Mouse (Mus musculus) kidney, embryonic 16.5 days (tissue): ENCODE results near the gene Klk11. TPM values are rescaled to one million over a fixed set of nuclear protein-coding genes. Genes with fewer than 3 reads are reported as not detected.
A peak's percentile ranks its signal among the peaks of the same experiment; 100 is the strongest.

ENCODE experiments used
- ATAC-seq: fragments of 200-750 bp; cut with Nextera tagmentation; 2 replicates; pipeline ENCODE4 v1.8.0; 2017; ENCODE audit warnings: moderate TSS enrichment; ENCODE audit not compliant: low FRiP score, low TSS enrichment
- H3K27ac ChIP-seq: fragments of 300-500 bp; sonication (generic); 2 replicates; pipeline ENCODE4 v1.5.1; 2014; ENCODE audit warnings: low read length
- H3K27me3 ChIP-seq: fragments of 300-500 bp; sonication (generic); 2 replicates; pipeline ENCODE4 v1.6.1; 2014; ENCODE audit warnings: low read length, control low read depth, mixed read lengths; ENCODE audit not compliant: insufficient read depth
- H3K36me3 ChIP-seq: fragments of 300-500 bp; sonication (generic); 2 replicates; pipeline ENCODE4 v1.6.1; 2014; ENCODE audit warnings: low read length, control low read depth, mixed read lengths; ENCODE audit not compliant: insufficient read depth
- H3K4me1 ChIP-seq: fragments of 300-500 bp; sonication (generic); 2 replicates; pipeline ENCODE4 v1.6.1; 2014; ENCODE audit warnings: low read length, control low read depth, mixed read lengths; ENCODE audit not compliant: insufficient read depth
- H3K4me2 ChIP-seq: fragments of 300-500 bp; sonication (generic); replicated peaks from 2 replicates; pipeline ENCODE4 v1.6.1; 2014; ENCODE audit warnings: low read depth, low read length
- H3K4me3 ChIP-seq: fragments of 300-500 bp; sonication (generic); 2 replicates; pipeline ENCODE4 v1.5.1; 2014; ENCODE audit warnings: mild to moderate bottlenecking, low read length
- H3K9ac ChIP-seq: fragments of 300-500 bp; sonication (generic); replicated peaks from 2 replicates; pipeline ENCODE4 v1.6.1; 2014; ENCODE audit warnings: low read length
- H3K9me3 ChIP-seq: fragments of 300-500 bp; sonication (generic); 2 replicates; pipeline ENCODE4 v1.6.1; 2016; ENCODE audit warnings: low read length, control low read depth
- WGBS: fragments of 180-500 bp; shearing (Covaris S2); extraction: QIAGEN DNeasy Blood & Tissue Kit; methylation state at CpG from one replicate; pipeline ENCODE4 v1.1.7; 2014; 5-methylcytosine and 5-hydroxymethylcytosine counted together
- polyA plus RNA-seq: library from polyadenylated mRNA; unstranded; fragments of >200 nt; fragmentation: Nextera tagmentation; extraction: Ambion mirVana; gene quantifications from 2 replicates; pipeline ENCODE4 v1.2.1, GENCODE M21; 2015

The Klk11 gene
- polyA plus RNA-seq, 1 experiment from 2014 or later, result not detected

- Histone ChIP-seq H3K9ac (no peak overlapping the region), H3K4me1 (no peaks in the 10 kb centered on the region), H3K27me3 (peaks cover 2% of the 10 kb centered on the region; the same call in 1 of the 2 replicates), H3K36me3 (no peaks in the 10 kb centered on the region), H3K4me3 (no peak overlapping the region), H3K4me2 (no peak overlapping the region), H3K27ac (no peak overlapping the region), H3K9me3 (no peaks in the 10 kb centered on the region)
- ATAC-seq, result no peak
- WGBS, result 83% methylated on average over 3 of the region's 3 CpGs
Measured at GRCm38 (mm10) chr7:43788096-43788495, 13.7 kb downstream of the Klk11 start.

DNA sequence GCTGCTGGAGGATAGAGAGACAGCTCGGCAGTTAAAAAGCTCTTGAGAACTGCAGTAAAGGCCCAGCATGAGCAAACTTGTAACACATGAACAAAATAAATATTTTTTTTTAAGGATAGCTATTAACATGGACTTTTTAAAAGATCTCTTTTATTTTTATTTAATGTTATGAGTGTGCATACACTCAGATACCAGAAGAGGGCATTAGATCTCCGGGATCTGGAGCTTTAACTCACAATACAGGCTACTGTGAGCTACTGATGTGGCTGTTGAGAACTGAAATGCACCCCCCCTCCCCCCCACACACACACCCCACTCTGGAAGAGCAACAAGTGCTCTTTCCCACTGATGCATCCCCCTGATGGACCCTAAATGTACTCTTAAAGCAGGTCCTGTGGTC lies 14.9 kb downstream of the Klk11 start:
- H3K4me1 ChIP-seq, result no peaks in the 10 kb centered on the region
- H3K9me3 ChIP-seq, result no peaks in the 10 kb centered on the region
- H3K4me2 ChIP-seq, result no peak overlapping the region
- H3K4me3 ChIP-seq, result no peak overlapping the region
- H3K27me3 ChIP-seq, result no peaks in the 10 kb centered on the region
- no peak overlapping the region for H3K27ac ChIP-seq
- H3K9ac ChIP-seq, result no peak overlapping the region
- 42% methylated on average over 2 of the region's 2 CpGs for WGBS
- ATAC-seq, result no peak
- H3K36me3 ChIP-seq, result no peaks in the 10 kb centered on the region

DNA sequence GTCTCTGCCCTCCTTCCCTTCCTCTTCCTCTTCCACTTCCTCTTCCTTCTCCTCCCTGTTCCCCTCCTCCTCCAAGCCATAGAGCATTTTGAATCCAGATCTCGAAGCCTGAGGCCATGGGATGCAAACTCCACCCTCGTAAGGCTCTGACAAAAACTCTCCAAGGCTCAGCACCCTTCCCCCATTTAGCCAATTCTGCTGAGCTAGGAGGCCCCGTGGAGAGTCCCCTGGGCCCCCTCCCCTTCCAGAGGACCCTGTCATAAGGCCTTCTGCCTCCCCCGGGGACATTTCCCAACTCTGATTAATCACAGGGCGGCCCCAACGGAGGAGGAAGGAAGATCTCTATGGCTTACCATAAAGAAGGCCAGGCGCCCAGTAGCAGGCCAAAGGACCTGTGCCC lies 17.2 kb downstream of the Klk11 start, which contains the start of gene Klk9:
TSS of gene Klk9 (plus strand) at position 301 of the 400 bp plus-strand sequence.
- Histone ChIP-seq H3K27ac (no peak within 1 kb of the TSS), H3K4me2 (no peak within 1 kb of the TSS), H3K4me1 (peaks cover 11% of the 10 kb centered on the region), H3K9me3 (no peaks in the 10 kb centered on the region), H3K9ac (no peak within 1 kb of the TSS), H3K36me3 (no peaks in the 10 kb centered on the region), H3K4me3 (no peak within 1 kb of the TSS), H3K27me3 (no peaks in the 10 kb centered on the region)
- 66% methylated on average over 7 of the region's 7 CpGs for WGBS
- no peak for ATAC-seq

DNA sequence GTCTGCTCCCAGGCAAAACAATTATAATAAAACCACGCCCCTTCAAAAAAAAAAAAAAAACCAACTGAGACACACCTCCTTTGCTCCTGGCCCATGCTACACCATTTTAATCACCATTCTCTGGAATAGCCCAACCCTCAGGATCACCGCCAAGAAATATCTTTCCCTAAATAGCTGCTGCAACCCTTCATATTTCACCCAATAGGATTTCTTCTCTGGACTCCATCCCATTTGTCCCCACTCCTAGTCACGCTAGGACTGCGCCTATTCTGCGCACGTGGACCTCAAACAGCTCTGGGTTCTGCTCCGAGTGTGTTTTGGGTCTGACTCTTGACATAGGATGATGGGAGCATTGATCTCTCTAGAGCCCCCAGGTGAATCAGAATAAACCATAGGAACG lies 22.0 kb downstream of the Klk11 start:
- Histone ChIP-seq H3K27me3 (no peaks in the 10 kb centered on the region), H3K4me1 (peaks cover 16% of the 10 kb centered on the region), H3K36me3 (no peaks in the 10 kb centered on the region), H3K9me3 (no peaks in the 10 kb centered on the region), H3K4me2 (peak overlapping the region; percentile 93), H3K4me3 (peak overlapping the region; percentile 59), H3K27ac (no peak overlapping the region), H3K9ac (no peak overlapping the region)
- ATAC-seq, result peak; percentile 5; the same call in 1 of the 2 replicates
- WGBS, result 1% methylated on average over 8 of the region's 8 CpGs

DNA sequence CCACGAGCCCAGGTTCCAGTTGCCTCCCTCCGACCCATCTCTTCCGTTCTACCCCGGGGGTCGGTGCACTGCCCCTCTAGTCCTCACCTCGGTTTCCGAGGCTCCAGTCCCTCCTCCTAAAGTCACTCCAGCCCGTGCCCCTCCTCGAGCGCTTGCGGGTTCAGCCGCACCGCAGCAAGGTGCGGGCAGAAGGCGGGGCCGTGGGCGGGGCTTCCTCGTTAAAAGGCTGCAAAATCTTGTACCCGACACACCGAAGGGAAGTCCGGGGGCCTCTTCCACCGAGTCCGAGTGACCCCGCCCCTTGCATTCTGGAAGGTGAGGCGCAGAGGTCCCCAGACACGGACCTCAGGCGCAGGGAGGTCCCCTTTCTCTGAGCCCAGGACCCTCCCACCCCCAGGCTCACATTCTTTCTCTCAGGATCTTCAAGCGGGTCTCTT lies 22.9 kb downstream of the Klk11 start, which contains the start of gene Klk8:
TSS of gene Klk8 (plus strand) at position 245 of the 437 bp plus-strand sequence.
- H3K4me2 ChIP-seq, result peak within 1 kb of the TSS; percentile 93
- peak within 1 kb of the TSS; percentile 64 for H3K9ac ChIP-seq
- WGBS, result under 1% methylated on average over 28 of the region's 28 CpGs
- peak; percentile 11 for ATAC-seq
- H3K27me3 ChIP-seq, result no peaks in the 10 kb centered on the region
- peak within 1 kb of the TSS; percentile 59 for H3K4me3 ChIP-seq
- no peak within 1 kb of the TSS for H3K27ac ChIP-seq
- H3K9me3 ChIP-seq, result no peaks in the 10 kb centered on the region
- peaks cover 16% of the 10 kb centered on the region for H3K4me1 ChIP-seq
- no peaks in the 10 kb centered on the region for H3K36me3 ChIP-seq

GRCm38 (mm10) chr7:43797844-43798462 lies 23.5 kb downstream of the Klk11 start:
- WGBS, result 40% methylated on average over 13 of the region's 13 CpGs
- Histone ChIP-seq H3K9me3 (no peaks in the 10 kb centered on the region), H3K4me2 (peak overlapping the region; percentile 93), H3K27ac (no peak overlapping the region), H3K36me3 (no peaks in the 10 kb centered on the region), H3K4me3 (peak overlapping the region; percentile 59), H3K4me1 (peaks cover 16% of the 10 kb centered on the region), H3K9ac (peak overlapping the region; percentile 64), H3K27me3 (no peaks in the 10 kb centered on the region)
- ATAC-seq, result peak; percentile 76

DNA sequence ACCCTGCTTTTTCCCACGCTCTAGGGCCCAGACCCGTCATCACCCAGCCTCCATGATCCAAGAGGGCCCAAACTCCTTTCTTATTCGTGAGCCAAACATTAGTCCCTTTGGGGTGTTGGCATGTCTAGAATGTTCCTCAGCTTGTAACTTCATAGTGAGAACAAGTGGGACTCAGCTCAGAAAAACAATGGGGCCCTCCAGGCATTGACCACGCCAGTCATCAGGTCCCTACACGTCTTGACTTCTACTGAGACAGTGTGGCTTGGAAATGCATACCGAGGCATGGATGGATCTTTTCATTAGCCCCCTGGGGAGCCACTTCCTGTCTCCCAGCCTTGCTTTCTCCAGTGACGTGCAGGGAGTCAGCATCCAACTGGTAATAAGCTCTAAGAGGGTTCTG lies 25.5 kb downstream of the Klk11 start:
- Histone ChIP-seq H3K9ac (no peak overlapping the region), H3K27ac (no peak overlapping the region), H3K27me3 (no peaks in the 10 kb centered on the region), H3K9me3 (no peaks in the 10 kb centered on the region), H3K4me1 (peaks cover 16% of the 10 kb centered on the region), H3K4me2 (no peak overlapping the region), H3K4me3 (no peak overlapping the region), H3K36me3 (no peaks in the 10 kb centered on the region)
- ATAC-seq, result no peak
- WGBS, result 80% methylated on average over 7 of the region's 7 CpGs

DNA sequence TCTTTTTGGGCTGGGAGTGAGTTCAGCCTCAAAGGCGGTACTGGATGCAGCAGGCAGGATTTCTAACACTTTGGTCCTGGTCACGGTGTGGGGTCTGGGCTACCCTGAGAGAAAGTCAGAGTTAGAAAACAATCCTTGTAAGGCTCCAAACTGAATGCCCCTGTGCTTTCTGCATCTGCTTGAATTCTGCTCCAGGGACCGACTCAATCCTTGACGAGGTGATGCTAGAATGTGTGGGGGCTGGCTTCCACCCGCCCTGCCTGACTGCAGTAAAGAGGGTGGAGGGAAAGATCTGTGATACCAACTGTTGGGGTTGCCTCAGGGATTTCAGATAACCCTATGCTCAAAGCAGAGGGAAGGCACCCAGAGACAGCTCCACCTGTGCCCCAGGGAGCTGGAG lies 36.6 kb downstream of the Klk11 start, which contains the start of gene Klk7:
TSS of gene Klk7 (plus strand) at position 301 of the 400 bp plus-strand sequence.
- Histone ChIP-seq H3K4me2 (no peak within 1 kb of the TSS), H3K27ac (no peak within 1 kb of the TSS), H3K4me3 (no peak within 1 kb of the TSS), H3K9me3 (no peaks in the 10 kb centered on the region), H3K27me3 (no peaks in the 10 kb centered on the region), H3K36me3 (no peaks in the 10 kb centered on the region), H3K9ac (no peak within 1 kb of the TSS), H3K4me1 (no peaks in the 10 kb centered on the region)
- no peak for ATAC-seq
- WGBS, result 47% methylated on average over 5 of the region's 5 CpGs

DNA sequence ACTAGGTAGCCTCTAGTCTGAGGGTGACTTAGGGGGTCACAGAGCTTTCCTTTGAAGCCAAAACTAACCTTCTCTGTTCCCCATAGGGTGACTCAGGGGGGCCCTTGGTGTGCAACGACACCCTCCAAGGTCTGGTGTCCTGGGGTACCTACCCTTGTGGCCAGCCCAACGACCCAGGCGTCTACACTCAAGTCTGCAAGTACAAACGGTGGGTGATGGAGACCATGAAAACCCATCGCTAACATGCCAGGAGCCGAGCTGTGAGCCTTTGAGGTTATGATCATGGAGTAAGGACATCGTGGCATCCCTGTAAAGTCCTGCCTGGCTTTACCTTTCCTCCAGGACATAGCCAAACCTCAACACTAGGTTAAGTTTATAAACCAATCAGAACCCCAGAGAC lies 40.8 kb downstream of the Klk11 start:
- ATAC-seq, result no peak
- Histone ChIP-seq H3K9ac (no peak overlapping the region), H3K4me3 (no peak overlapping the region), H3K27me3 (no peaks in the 10 kb centered on the region), H3K27ac (no peak overlapping the region), H3K4me2 (no peak overlapping the region), H3K9me3 (no peaks in the 10 kb centered on the region), H3K36me3 (no peaks in the 10 kb centered on the region), H3K4me1 (no peaks in the 10 kb centered on the region)
- WGBS, result 86% methylated on average over 7 of the region's 7 CpGs

DNA sequence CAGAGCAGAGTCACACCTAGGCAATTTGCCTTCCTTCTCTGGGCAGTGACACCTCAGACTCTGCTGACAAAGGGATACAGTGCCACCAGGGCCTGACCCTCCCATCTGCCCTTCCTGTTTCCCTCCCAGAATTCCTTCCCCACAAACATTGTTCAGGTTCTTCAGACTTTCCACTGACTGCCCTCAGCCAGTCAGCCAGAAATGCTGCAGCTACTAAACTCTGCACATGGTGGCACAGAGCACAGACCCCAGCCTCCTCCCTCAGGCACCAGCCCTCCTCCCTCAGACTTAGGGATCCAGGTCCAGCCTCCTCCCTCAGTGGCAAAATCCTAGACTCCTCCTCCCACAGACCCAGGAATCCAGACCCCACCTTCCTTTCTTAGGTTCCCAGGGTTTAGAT lies 42.3 kb downstream of the Klk11 start:
- Histone ChIP-seq H3K4me1 (no peaks in the 10 kb centered on the region), H3K27ac (0 out of 2 replicates have a peak overlapping the region, but pooled peaks have one; percentile 6), H3K36me3 (no peaks in the 10 kb centered on the region), H3K4me3 (no peak overlapping the region), H3K9me3 (no peaks in the 10 kb centered on the region), H3K4me2 (no peak overlapping the region), H3K27me3 (no peaks in the 10 kb centered on the region), H3K9ac (no peak overlapping the region)
- peak; percentile 73 for ATAC-seq
